Mouse (Mus musculus) midbrain, embryonic 16.5 days (tissue): ENCODE results near the gene Mtg1. TPM values are rescaled to one million over a fixed set of nuclear protein-coding genes. Genes with fewer than 3 reads are reported as not detected.
A peak's percentile ranks its signal among the peaks of the same experiment; 100 is the strongest.

ENCODE experiments used
- ATAC-seq: fragments of 200-750 bp; cut with Nextera tagmentation; 2 replicates; pipeline ENCODE4 v1.8.0; 2017; ENCODE audit warnings: moderate TSS enrichment
- H3K27ac ChIP-seq: fragments of 300-500 bp; sonication (generic); 2 replicates; pipeline ENCODE4 v1.5.1; 2014; ENCODE audit warnings: mild to moderate bottlenecking, low read length, mixed read lengths
- H3K27me3 ChIP-seq: fragments of 300-500 bp; sonication (generic); 2 replicates; pipeline ENCODE4 v1.6.1; 2014; ENCODE audit warnings: low read depth, low read length, mixed read lengths; ENCODE audit not compliant: control insufficient read depth, insufficient read depth
- H3K36me3 ChIP-seq: fragments of 300-500 bp; sonication (generic); 2 replicates; pipeline ENCODE4 v1.6.1; 2014; ENCODE audit warnings: mild to moderate bottlenecking, low read length, moderate library complexity, mixed read lengths; ENCODE audit not compliant: control insufficient read depth, insufficient read depth
- H3K4me1 ChIP-seq: fragments of 300-500 bp; sonication (generic); 2 replicates; pipeline ENCODE4 v1.6.1; 2014; ENCODE audit warnings: mild to moderate bottlenecking, low read length, mixed read lengths; ENCODE audit not compliant: control insufficient read depth, insufficient read depth
- H3K4me2 ChIP-seq: fragments of 300-500 bp; sonication (generic); 2 replicates; pipeline ENCODE4 v1.6.1; 2014; ENCODE audit warnings: mild to moderate bottlenecking, low read length, mixed read lengths
- H3K4me3 ChIP-seq: fragments of 300-500 bp; sonication (generic); 2 replicates; pipeline ENCODE4 v1.5.1; 2014; ENCODE audit warnings: low read depth, mild to moderate bottlenecking, low read length, moderate library complexity, mixed read lengths
- H3K9ac ChIP-seq: fragments of 300-500 bp; sonication (generic); 2 replicates; pipeline ENCODE4 v1.6.1; 2014; ENCODE audit warnings: low read depth, low read length, mixed read lengths
- H3K9me3 ChIP-seq: fragments of 300-500 bp; sonication (generic); replicated peaks from 2 replicates; pipeline ENCODE4 v1.6.1; 2014; ENCODE audit warnings: mild to moderate bottlenecking, low read length, mixed read lengths; ENCODE audit not compliant: control insufficient read depth, poor library complexity, severe bottlenecking
- WGBS: fragments of 180-500 bp; shearing (Covaris S2); extraction: QIAGEN DNeasy Blood & Tissue Kit; methylation state at CpG from one replicate; pipeline ENCODE4 v1.1.7; 2014; 5-methylcytosine and 5-hydroxymethylcytosine counted together
- polyA plus RNA-seq: library from polyadenylated mRNA; unstranded; fragments of >200 nt; fragmentation: Nextera tagmentation; extraction: Ambion mirVana; gene quantifications from 2 replicates; pipeline ENCODE4 v1.2.1, GENCODE M21; 2015

The Mtg1 gene
- 26.7 and 32.6 TPM in 2 replicates for polyA plus RNA-seq

DNA sequence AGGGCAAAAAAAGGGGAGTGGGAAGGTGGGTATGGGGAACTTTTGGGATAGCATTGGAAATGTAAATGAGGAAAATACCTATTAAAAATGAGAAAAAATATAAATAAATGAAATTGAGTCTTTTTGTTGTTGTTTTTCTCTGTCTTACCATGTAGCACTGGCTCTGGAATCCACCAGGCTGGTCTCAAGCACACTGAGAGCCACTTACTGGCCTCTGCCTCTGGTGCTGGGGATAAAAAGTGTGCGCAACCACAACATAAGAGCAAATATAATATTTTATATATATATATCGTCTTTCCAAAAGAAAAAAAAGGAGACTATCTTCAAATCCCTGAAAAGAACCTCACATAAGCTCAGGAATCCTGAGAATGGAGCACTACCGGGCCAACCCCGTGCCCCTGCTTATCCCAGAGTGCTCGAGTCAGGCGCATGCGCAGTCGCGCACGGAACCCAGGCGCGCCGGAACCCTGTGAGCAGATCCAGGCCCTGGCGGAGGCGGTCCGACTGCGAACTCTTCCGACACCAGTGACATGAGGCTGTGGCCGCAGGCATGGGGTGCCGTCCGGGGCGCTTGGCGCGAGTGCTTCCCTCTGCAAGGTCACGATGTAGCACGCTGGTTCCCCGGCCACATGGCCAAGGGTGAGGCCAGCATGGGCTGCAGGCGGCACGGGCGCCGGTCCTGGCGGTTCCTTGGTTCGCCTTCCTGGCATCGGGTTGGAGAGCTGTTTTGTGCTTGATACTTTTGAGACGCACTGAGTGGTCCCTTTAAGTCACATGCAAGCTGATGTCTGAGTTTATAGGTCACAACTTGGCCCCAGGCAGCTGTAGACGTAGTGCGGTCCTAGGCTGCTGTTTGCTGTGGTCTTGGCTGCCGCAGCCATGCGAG, at the start of gene Mtg1:
Gene Mtg1, plus strand, starts transcription at position 430 of the 886 bp plus-strand sequence.
- H3K27me3 ChIP-seq: no peaks in the 10 kb centered on the region
- peak within 1 kb of the TSS; percentile 79 for H3K4me2 ChIP-seq
- peak within 1 kb of the TSS; percentile 88 for H3K4me3 ChIP-seq
- H3K36me3 ChIP-seq: no peaks in the 10 kb centered on the region
- H3K27ac ChIP-seq: peak within 1 kb of the TSS; percentile 89
- H3K9ac ChIP-seq: peak within 1 kb of the TSS; percentile 91
- H3K9me3 ChIP-seq: no peaks in the 10 kb centered on the region
- ATAC-seq: peak; percentile 98
- peaks cover 9% of the 10 kb centered on the region for H3K4me1 ChIP-seq
- 1% methylated on average over 39 of the region's 39 CpGs for WGBS

- H3K9me3 ChIP-seq: no peaks in the 10 kb centered on the region
- 70% methylated on average over 10 of the region's 10 CpGs for WGBS
- no peaks in the 10 kb centered on the region for H3K4me1 ChIP-seq
- H3K4me3 ChIP-seq: no peak overlapping the region
- H3K4me2 ChIP-seq: no peak overlapping the region
- H3K36me3 ChIP-seq: no peaks in the 10 kb centered on the region
- ATAC-seq: no peak
- no peaks in the 10 kb centered on the region for H3K27me3 ChIP-seq
- H3K27ac ChIP-seq: no peak overlapping the region
- H3K9ac ChIP-seq: no peak overlapping the region
Measured at GRCm38 (mm10) chr7:140090601-140091000, 46.8 kb upstream of the Mtg1 start.

- H3K4me1 ChIP-seq: no peaks in the 10 kb centered on the region
- H3K4me3 ChIP-seq: no peak within 1 kb of the TSS
- H3K36me3 ChIP-seq: no peaks in the 10 kb centered on the region
- no peak within 1 kb of the TSS for H3K9ac ChIP-seq
- 80% methylated on average over 5 of the region's 5 CpGs for WGBS
- H3K27me3 ChIP-seq: no peaks in the 10 kb centered on the region
- no peak within 1 kb of the TSS for H3K27ac ChIP-seq
- no peak for ATAC-seq
- no peak within 1 kb of the TSS for H3K4me2 ChIP-seq
- no peaks in the 10 kb centered on the region for H3K9me3 ChIP-seq
Measured at GRCm38 (mm10) chr7:140092924-140093528, 44.3 kb upstream of the Mtg1 start, which contains the start of gene Prap1. TSS of gene Prap1 (plus strand) at chr7:140093395.

GRCm38 (mm10) chr7:140094954-140095353, 42.4 kb upstream of the Mtg1 start:
- no peak overlapping the region for H3K4me3 ChIP-seq
- H3K27ac ChIP-seq: no peak overlapping the region
- no peak overlapping the region for H3K4me2 ChIP-seq
- H3K9ac ChIP-seq: no peak overlapping the region
- ATAC-seq: no peak
- no peaks in the 10 kb centered on the region for H3K27me3 ChIP-seq
- H3K36me3 ChIP-seq: no peaks in the 10 kb centered on the region
- 69% methylated on average over 5 of the region's 5 CpGs for WGBS
- no peaks in the 10 kb centered on the region for H3K9me3 ChIP-seq
- no peaks in the 10 kb centered on the region for H3K4me1 ChIP-seq

GRCm38 (mm10) chr7:140095556-140095955, 41.8 kb upstream of the Mtg1 start:
- H3K9ac ChIP-seq: no peak overlapping the region
- ATAC-seq: no peak
- H3K9me3 ChIP-seq: no peaks in the 10 kb centered on the region
- no peaks in the 10 kb centered on the region for H3K27me3 ChIP-seq
- H3K4me2 ChIP-seq: no peak overlapping the region
- no peak overlapping the region for H3K27ac ChIP-seq
- no peaks in the 10 kb centered on the region for H3K4me1 ChIP-seq
- no peak overlapping the region for H3K4me3 ChIP-seq
- WGBS: 67% methylated on average over 1 of the region's 1 CpGs
- no peaks in the 10 kb centered on the region for H3K36me3 ChIP-seq

DNA sequence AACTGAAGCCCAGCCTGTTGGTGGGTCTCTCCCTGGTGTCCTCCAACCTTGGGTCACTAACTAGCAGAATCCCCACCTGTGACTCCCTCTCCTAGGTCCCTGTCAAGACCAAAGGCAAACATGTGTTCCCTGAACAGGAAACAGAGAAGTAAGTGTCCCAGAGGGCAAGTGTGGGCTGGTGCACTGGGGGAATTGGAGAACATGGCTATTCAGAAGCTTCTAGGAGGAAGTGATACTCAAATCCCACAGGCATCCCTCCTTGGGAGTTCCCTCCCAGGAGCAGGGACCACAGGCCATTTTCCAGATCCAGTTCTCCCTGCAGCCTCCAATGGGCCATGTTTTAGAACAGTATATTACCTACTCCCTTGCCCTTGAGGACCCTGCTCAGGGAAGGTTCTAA, 41.3 kb upstream of the Mtg1 start:
- H3K4me1 ChIP-seq: no peaks in the 10 kb centered on the region
- no peak overlapping the region for H3K4me2 ChIP-seq
- no peak overlapping the region for H3K9ac ChIP-seq
- no peaks in the 10 kb centered on the region for H3K9me3 ChIP-seq
- no peak overlapping the region for H3K4me3 ChIP-seq
- no peak for ATAC-seq
- H3K27ac ChIP-seq: no peak overlapping the region
- no peaks in the 10 kb centered on the region for H3K36me3 ChIP-seq
- no peaks in the 10 kb centered on the region for H3K27me3 ChIP-seq

DNA sequence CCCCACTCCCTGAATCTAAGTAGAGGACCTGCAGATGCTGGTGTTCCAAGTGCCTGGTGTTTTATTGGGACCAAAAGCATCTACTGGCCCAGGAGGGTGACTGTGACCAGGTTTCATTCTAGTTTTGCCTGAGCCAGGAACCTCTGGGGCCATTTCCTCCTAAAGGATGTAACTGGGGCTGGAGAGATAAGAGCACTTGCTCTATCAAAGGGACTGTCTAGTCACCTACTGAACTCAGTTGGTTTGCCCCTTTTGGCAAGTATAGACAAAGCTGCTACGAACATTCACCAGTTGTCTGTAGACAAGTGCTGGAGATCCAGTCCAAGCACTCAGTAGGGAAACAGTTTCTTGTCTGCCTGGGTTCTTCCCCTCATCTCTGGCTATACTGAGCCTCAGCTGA, 38.9 kb upstream of the Mtg1 start:
- WGBS: 97% methylated on average over 1 of the region's 1 CpGs

GRCm38 (mm10) chr7:140101498-140101897, 35.9 kb upstream of the Mtg1 start:
- 66% methylated on average over 10 of the region's 10 CpGs for WGBS
- H3K4me2 ChIP-seq: peak overlapping the region; percentile 78
- peaks cover 3% of the 10 kb centered on the region; the same call in 1 of the 2 replicates for H3K36me3 ChIP-seq
- no peaks in the 10 kb centered on the region for H3K9me3 ChIP-seq
- ATAC-seq: no peak
- peaks cover 14% of the 10 kb centered on the region for H3K4me1 ChIP-seq
- no peaks in the 10 kb centered on the region for H3K27me3 ChIP-seq
- no peak overlapping the region for H3K27ac ChIP-seq
- peak overlapping the region; percentile 46 for H3K4me3 ChIP-seq
- H3K9ac ChIP-seq: peak overlapping the region; percentile 66

More for the DNA sequence above, 38.9 kb upstream of the Mtg1 start:
- Histone ChIP-seq H3K27me3 (no peaks in the 10 kb centered on the region), H3K9ac (no peak overlapping the region), H3K9me3 (no peaks in the 10 kb centered on the region), H3K4me2 (no peak overlapping the region), H3K4me3 (no peak overlapping the region), H3K36me3 (no peaks in the 10 kb centered on the region), H3K27ac (no peak overlapping the region), H3K4me1 (peaks cover 14% of the 10 kb centered on the region)
- ATAC-seq: no peak
